Mouse (Mus musculus) hindbrain, embryonic 16.5 days (tissue): ENCODE measurements around the gene Gm29094. TPM values are rescaled to one million over a fixed set of nuclear protein-coding genes. Genes with fewer than 3 reads are reported as not detected.
"Not testable (repeated sequence)": the region's sequence is repeated elsewhere in the genome, so short reads cannot be mapped to it uniquely, and the experiment has no call there.

Experiments
- ATAC-seq: fragments of 200-750 bp; cut with Nextera tagmentation; 2 replicates; pipeline ENCODE4 v1.8.0; 2017; ENCODE audit warnings: moderate TSS enrichment, moderate library complexity
- H3K27ac ChIP-seq: fragments of 300-500 bp; sonication (generic); 2 replicates; pipeline ENCODE4 v1.5.1; 2014; ENCODE audit warnings: low read depth, mild to moderate bottlenecking, control low read depth, low read length, moderate library complexity
- H3K27me3 ChIP-seq: fragments of 300-500 bp; sonication (generic); replicated peaks from 2 replicates; pipeline ENCODE4 v1.6.1; 2014; ENCODE audit warnings: low read length; ENCODE audit not compliant: control insufficient read depth, insufficient read depth
- H3K36me3 ChIP-seq: fragments of 300-500 bp; sonication (generic); 2 replicates; pipeline ENCODE4 v1.6.1; 2014; ENCODE audit warnings: mild to moderate bottlenecking, low read length, moderate library complexity, mixed read lengths; ENCODE audit not compliant: control insufficient read depth, insufficient read depth
- H3K4me1 ChIP-seq: fragments of 300-500 bp; sonication (generic); 2 replicates; pipeline ENCODE4 v1.6.1; 2014; ENCODE audit warnings: low read depth, low read length; ENCODE audit not compliant: control insufficient read depth, insufficient read depth
- H3K4me2 ChIP-seq: fragments of 300-500 bp; sonication (generic); 2 replicates; pipeline ENCODE4 v1.6.1; 2014; ENCODE audit warnings: mild to moderate bottlenecking, low read length, control low read depth, moderate library complexity
- H3K4me3 ChIP-seq: fragments of 300-500 bp; sonication (generic); 2 replicates; pipeline ENCODE4 v1.5.1; 2014; ENCODE audit warnings: mild to moderate bottlenecking, low read length, control low read depth, moderate library complexity
- H3K9ac ChIP-seq: fragments of 300-500 bp; sonication (generic); 2 replicates; pipeline ENCODE4 v1.6.1; 2014; ENCODE audit warnings: low read depth, mild to moderate bottlenecking, control low read depth, low read length, moderate library complexity
- H3K9me3 ChIP-seq: fragments of 300-500 bp; sonication (generic); 2 replicates; pipeline ENCODE4 v1.6.1; 2014; ENCODE audit warnings: mild to moderate bottlenecking, low read length, moderate library complexity; ENCODE audit not compliant: control insufficient read depth
- WGBS: fragments of 180-500 bp; shearing (Covaris S2); extraction: QIAGEN DNeasy Blood & Tissue Kit; methylation state at CpG from one replicate; pipeline ENCODE4 v1.1.7; 2014; 5-methylcytosine and 5-hydroxymethylcytosine counted together
- polyA plus RNA-seq: library from polyadenylated mRNA; unstranded; fragments of >200 nt; fragmentation: Nextera tagmentation; extraction: Ambion mirVana; gene quantifications from 2 replicates; pipeline ENCODE4 v1.2.1, GENCODE M21; 2015

The Gm29094 gene
- polyA plus RNA-seq: 0.32 and 0.76 TPM in 2 replicates

DNA sequence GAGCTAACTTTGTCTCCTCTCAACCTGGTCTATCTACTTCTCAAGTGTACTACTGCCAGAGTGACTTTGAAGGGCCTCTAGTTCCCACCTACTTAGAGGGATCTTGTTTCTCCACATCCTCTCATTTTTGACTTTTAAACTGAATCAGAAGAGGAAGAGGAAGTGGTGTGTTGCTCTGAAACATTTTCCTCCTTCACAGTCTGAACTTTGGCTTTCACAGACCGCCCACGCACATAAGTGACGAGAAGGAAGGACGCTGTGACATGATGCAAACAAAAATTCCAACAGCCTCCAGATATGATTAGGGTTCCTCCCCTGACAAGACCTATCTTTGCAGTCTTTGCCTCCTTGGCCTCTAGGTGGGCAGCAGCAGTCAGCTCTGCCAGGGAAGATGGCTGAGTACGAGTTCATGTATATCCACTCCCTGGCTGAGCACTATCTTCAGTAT, at the start of gene Gm29094, which contains the start of gene Bcl2a1b:
Gene Gm29094 (plus strand): TSS at position 411 of the 448 bp plus-strand sequence.
Gene Bcl2a1b (plus strand): TSS at position 241 of the 448 bp plus-strand sequence.
- 93% methylated on average over 5 of the region's 5 CpGs for WGBS
- H3K4me3 ChIP-seq, H3K4me1 ChIP-seq, ATAC-seq, H3K9ac ChIP-seq, H3K9me3 ChIP-seq, H3K27ac ChIP-seq, H3K4me2 ChIP-seq, H3K36me3 ChIP-seq, H3K27me3 ChIP-seq: not testable (repeated sequence)

DNA sequence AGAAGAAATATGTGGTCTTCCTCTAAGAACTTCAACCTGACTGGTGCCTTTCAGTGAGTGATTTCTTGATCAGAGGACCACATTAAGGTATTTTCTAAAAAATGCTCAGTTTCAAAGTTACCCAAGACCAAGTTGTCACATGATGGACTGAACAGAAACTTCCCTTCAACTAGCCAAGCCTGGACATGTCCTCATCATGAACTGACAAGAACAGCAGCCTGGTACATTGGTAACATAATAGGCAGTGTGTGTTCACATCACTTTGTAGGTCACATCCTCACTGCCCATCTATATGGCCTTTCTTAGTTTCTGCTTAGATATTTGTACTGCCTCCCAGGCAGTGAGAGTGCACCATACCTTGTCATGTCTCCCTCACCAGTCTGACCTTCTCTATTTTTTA, 26.6 kb upstream of the Gm29094 start:
- not testable (repeated sequence) for H3K4me2 ChIP-seq, H3K27ac ChIP-seq, H3K27me3 ChIP-seq, H3K36me3 ChIP-seq, H3K4me1 ChIP-seq, H3K4me3 ChIP-seq, H3K9ac ChIP-seq, H3K9me3 ChIP-seq, ATAC-seq

- H3K4me1 ChIP-seq, H3K27ac ChIP-seq, H3K9ac ChIP-seq, H3K4me2 ChIP-seq, H3K27me3 ChIP-seq, ATAC-seq, H3K36me3 ChIP-seq, H3K4me3 ChIP-seq, H3K9me3 ChIP-seq: not testable (repeated sequence)
- WGBS: 32% methylated on average over 2 of the region's 3 CpGs
Observed at GRCm38 (mm10) chr9:89178833-89179232, 20.3 kb upstream of the Gm29094 start.

GRCm38 (mm10) chr9:89179469-89179868, 19.7 kb upstream of the Gm29094 start:
- not testable (repeated sequence) for H3K36me3 ChIP-seq, H3K4me1 ChIP-seq, H3K27me3 ChIP-seq, ATAC-seq, H3K27ac ChIP-seq, H3K4me3 ChIP-seq, H3K9me3 ChIP-seq, H3K9ac ChIP-seq, H3K4me2 ChIP-seq
- 88% methylated on average over 2 of the region's 4 CpGs for WGBS

DNA sequence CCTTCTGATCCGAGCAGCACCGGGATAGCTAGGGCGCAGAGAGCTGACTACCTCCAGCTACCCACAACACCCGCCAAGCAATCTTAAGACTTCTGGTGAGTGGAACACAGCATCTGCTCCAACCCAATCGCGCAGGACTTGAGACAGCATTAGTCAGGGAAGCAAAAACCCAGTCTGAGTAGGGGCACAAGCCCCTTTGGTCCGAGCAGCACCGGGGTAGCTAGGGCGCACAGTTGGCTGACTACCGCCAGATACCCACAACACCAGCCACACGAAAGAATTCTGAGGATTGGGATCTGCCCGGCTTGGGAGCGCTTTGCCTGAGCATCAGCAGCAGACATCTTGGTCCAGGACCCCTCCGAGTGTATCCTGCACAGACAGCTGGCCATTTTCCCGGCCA, 12.2 kb upstream of the Gm29094 start:
- H3K4me2 ChIP-seq, H3K36me3 ChIP-seq, ATAC-seq, H3K4me3 ChIP-seq, H3K4me1 ChIP-seq, H3K27ac ChIP-seq, H3K9ac ChIP-seq, H3K27me3 ChIP-seq, H3K9me3 ChIP-seq: not testable (repeated sequence)
- WGBS: 88% methylated on average over 15 of the region's 15 CpGs

GRCm38 (mm10) chr9:89195483-89195882, 3.7 kb upstream of the Gm29094 start:
- H3K27ac ChIP-seq, H3K27me3 ChIP-seq, H3K4me1 ChIP-seq, H3K9me3 ChIP-seq, H3K4me2 ChIP-seq, ATAC-seq, H3K9ac ChIP-seq, H3K36me3 ChIP-seq, H3K4me3 ChIP-seq: not testable (repeated sequence)

GRCm38 (mm10) chr9:89197509-89197908, 1.7 kb upstream of the Gm29094 start:
- H3K9me3 ChIP-seq, H3K4me1 ChIP-seq, ATAC-seq, H3K27ac ChIP-seq, H3K4me2 ChIP-seq, H3K9ac ChIP-seq, H3K36me3 ChIP-seq, H3K27me3 ChIP-seq, H3K4me3 ChIP-seq: not testable (repeated sequence)
- WGBS: 100% methylated on average over 1 of the region's 1 CpGs

DNA sequence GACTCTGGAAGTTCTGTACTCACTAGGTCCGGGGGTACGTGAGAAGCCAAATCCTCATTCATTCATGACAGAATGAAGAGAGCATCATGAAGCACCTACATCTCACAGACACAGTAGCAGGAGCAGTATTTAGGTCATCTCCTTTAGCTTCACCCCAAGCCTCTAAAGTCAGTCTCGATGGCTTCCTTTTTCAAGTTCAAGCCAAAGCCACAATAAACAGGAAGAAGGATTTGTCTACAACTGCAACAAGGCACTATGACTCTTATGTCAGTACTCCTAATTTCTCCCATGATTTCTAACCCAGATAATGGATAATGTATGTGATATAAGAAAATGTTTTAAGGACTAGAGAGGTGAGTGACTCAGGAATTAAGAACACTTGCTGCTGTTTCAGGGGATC, 830 bp upstream of the Gm29094 start:
- not testable (repeated sequence) for H3K4me1 ChIP-seq, H3K9ac ChIP-seq, H3K9me3 ChIP-seq, H3K4me2 ChIP-seq, ATAC-seq, H3K4me3 ChIP-seq, H3K36me3 ChIP-seq, H3K27me3 ChIP-seq, H3K27ac ChIP-seq
- 96% methylated on average over 3 of the region's 3 CpGs for WGBS

GRCm38 (mm10) chr9:89202256-89202655, 3.1 kb downstream of the Gm29094 start:
- H3K27me3 ChIP-seq, H3K36me3 ChIP-seq, H3K4me1 ChIP-seq, H3K27ac ChIP-seq, H3K9ac ChIP-seq, H3K9me3 ChIP-seq, H3K4me3 ChIP-seq, ATAC-seq, H3K4me2 ChIP-seq: not testable (repeated sequence)

GRCm38 (mm10) chr9:89208939-89209338, 9.8 kb downstream of the Gm29094 start:
- 75% methylated on average over 1 of the region's 1 CpGs for WGBS
- not testable (repeated sequence) for H3K9ac ChIP-seq, H3K4me2 ChIP-seq, H3K4me1 ChIP-seq, H3K9me3 ChIP-seq, H3K27ac ChIP-seq, H3K4me3 ChIP-seq, ATAC-seq, H3K27me3 ChIP-seq, H3K36me3 ChIP-seq
